Mouse (Mus musculus) kidney, embryonic 16.5 days (tissue): ENCODE data around the gene Slc35f4. TPM values are rescaled to one million over a fixed set of nuclear protein-coding genes. Genes with fewer than 3 reads are reported as not detected.

Experiments
- ATAC-seq: fragments of 200-750 bp; cut with Nextera tagmentation; 2 replicates; pipeline ENCODE4 v1.8.0; 2017; ENCODE audit warnings: moderate TSS enrichment; ENCODE audit not compliant: low FRiP score, low TSS enrichment
- H3K27ac ChIP-seq: fragments of 300-500 bp; sonication (generic); 2 replicates; pipeline ENCODE4 v1.5.1; 2014; ENCODE audit warnings: low read length
- H3K27me3 ChIP-seq: fragments of 300-500 bp; sonication (generic); 2 replicates; pipeline ENCODE4 v1.6.1; 2014; ENCODE audit warnings: low read length, control low read depth, mixed read lengths; ENCODE audit not compliant: insufficient read depth
- H3K36me3 ChIP-seq: fragments of 300-500 bp; sonication (generic); 2 replicates; pipeline ENCODE4 v1.6.1; 2014; ENCODE audit warnings: low read length, control low read depth, mixed read lengths; ENCODE audit not compliant: insufficient read depth
- H3K4me1 ChIP-seq: fragments of 300-500 bp; sonication (generic); 2 replicates; pipeline ENCODE4 v1.6.1; 2014; ENCODE audit warnings: low read length, control low read depth, mixed read lengths; ENCODE audit not compliant: insufficient read depth
- H3K4me2 ChIP-seq: fragments of 300-500 bp; sonication (generic); replicated peaks from 2 replicates; pipeline ENCODE4 v1.6.1; 2014; ENCODE audit warnings: low read depth, low read length
- H3K4me3 ChIP-seq: fragments of 300-500 bp; sonication (generic); 2 replicates; pipeline ENCODE4 v1.5.1; 2014; ENCODE audit warnings: mild to moderate bottlenecking, low read length
- H3K9ac ChIP-seq: fragments of 300-500 bp; sonication (generic); replicated peaks from 2 replicates; pipeline ENCODE4 v1.6.1; 2014; ENCODE audit warnings: low read length
- H3K9me3 ChIP-seq: fragments of 300-500 bp; sonication (generic); 2 replicates; pipeline ENCODE4 v1.6.1; 2016; ENCODE audit warnings: low read length, control low read depth
- WGBS: fragments of 180-500 bp; shearing (Covaris S2); extraction: QIAGEN DNeasy Blood & Tissue Kit; methylation state at CpG from one replicate; pipeline ENCODE4 v1.1.7; 2014; 5-methylcytosine and 5-hydroxymethylcytosine counted together
- polyA plus RNA-seq: library from polyadenylated mRNA; unstranded; fragments of >200 nt; fragmentation: Nextera tagmentation; extraction: Ambion mirVana; gene quantifications from 2 replicates; pipeline ENCODE4 v1.2.1, GENCODE M21; 2015

Gene Slc35f4
- polyA plus RNA-seq, 1 experiment from 2014 or later, result not detected

- H3K36me3 ChIP-seq, result no peaks in the 10 kb centered on the region
- no peak overlapping the region for H3K27ac ChIP-seq
- H3K4me2 ChIP-seq, result no peak overlapping the region
- ATAC-seq, result no peak
- no peaks in the 10 kb centered on the region for H3K27me3 ChIP-seq
- no peaks in the 10 kb centered on the region for H3K4me1 ChIP-seq
- H3K9me3 ChIP-seq, result no peaks in the 10 kb centered on the region
- H3K9ac ChIP-seq, result no peak overlapping the region
- no peak overlapping the region for H3K4me3 ChIP-seq
- WGBS, result 52% methylated on average over 1 of the region's 1 CpGs
Observed at GRCm38 (mm10) chr14:49392482-49392881, 133.4 kb downstream of the Slc35f4 start.

DNA sequence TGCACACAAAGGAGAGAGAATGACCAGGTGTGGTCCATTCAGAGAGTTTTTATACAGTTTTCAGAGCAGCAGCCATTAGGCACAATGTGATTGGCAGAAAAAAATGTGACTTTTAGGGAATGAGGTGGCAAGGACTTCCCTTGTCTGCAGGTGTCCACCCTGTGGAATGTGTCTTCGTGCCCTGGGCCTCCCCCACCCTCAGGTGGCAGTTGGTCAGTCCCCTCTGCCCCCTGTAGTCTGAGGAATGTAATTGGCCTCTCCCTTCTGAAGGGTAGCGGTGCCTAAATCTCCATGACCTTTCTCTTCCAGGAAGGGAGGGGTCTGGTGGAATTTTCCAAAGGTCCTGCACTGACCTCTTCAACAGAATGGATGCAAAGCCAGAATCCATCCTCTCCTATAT, 163.7 kb downstream of the Slc35f4 start:
- Histone ChIP-seq H3K9me3 (no peaks in the 10 kb centered on the region), H3K4me2 (no peak overlapping the region), H3K27me3 (no peaks in the 10 kb centered on the region), H3K4me3 (no peak overlapping the region), H3K4me1 (no peaks in the 10 kb centered on the region), H3K9ac (no peak overlapping the region), H3K27ac (no peak overlapping the region), H3K36me3 (no peaks in the 10 kb centered on the region)
- WGBS, result 74% methylated on average over 2 of the region's 2 CpGs
- no peak for ATAC-seq

DNA sequence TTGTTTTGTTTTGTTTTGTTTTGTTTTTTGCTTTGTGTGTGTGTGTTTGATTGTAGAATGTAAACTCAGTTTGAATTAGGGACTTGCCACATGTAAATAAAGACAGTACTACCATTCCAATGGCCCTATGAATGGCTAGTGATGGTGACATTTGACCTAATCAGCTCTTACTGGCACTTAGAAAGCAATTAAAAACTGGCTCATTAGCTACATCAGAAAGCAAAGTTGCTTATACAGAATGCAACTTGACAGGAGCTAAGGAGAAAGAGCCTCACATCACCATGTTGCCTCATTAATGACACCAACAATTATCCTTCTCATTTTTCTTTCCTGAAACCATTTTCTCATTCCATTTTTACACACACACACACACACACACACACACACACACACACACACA, 170.3 kb downstream of the Slc35f4 start:
- no peak overlapping the region for H3K4me2 ChIP-seq
- H3K27me3 ChIP-seq, result no peaks in the 10 kb centered on the region
- H3K4me3 ChIP-seq, result no peak overlapping the region
- no peak for ATAC-seq
- H3K9ac ChIP-seq, result no peak overlapping the region
- H3K9me3 ChIP-seq, result no peaks in the 10 kb centered on the region
- no peak overlapping the region for H3K27ac ChIP-seq
- no peaks in the 10 kb centered on the region for H3K36me3 ChIP-seq
- H3K4me1 ChIP-seq, result no peaks in the 10 kb centered on the region

DNA sequence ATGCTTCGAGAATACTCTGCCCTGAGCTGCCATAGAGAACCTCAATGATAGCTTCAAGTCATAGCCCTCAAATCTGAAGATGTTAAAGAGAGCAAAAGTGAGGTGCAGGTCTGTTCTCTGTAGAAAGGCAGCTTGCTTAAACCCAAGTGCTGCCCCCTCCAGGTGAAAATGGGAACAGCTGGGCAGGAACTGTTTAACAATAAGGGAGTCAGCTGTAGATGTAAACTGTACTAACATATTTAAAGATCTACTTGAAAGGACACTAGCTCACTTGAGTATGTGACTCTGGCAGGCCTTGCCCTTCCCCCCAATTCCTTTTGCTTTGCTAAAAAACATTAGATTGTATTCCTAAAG, 177.0 kb downstream of the Slc35f4 start:
- Histone ChIP-seq H3K4me1 (no peaks in the 10 kb centered on the region), H3K27ac (no peak overlapping the region), H3K4me2 (no peak overlapping the region), H3K9ac (no peak overlapping the region), H3K9me3 (no peaks in the 10 kb centered on the region), H3K36me3 (no peaks in the 10 kb centered on the region), H3K4me3 (no peak overlapping the region), H3K27me3 (no peaks in the 10 kb centered on the region)
- no peak; the same call in 1 of the 2 replicates for ATAC-seq
- WGBS, result 74% methylated on average over 1 of the region's 1 CpGs

GRCm38 (mm10) chr14:49348164-49348896, 177.5 kb downstream of the Slc35f4 start:
- H3K27ac ChIP-seq, result no peak overlapping the region
- H3K4me3 ChIP-seq, result no peak overlapping the region
- no peaks in the 10 kb centered on the region for H3K4me1 ChIP-seq
- no peak overlapping the region for H3K4me2 ChIP-seq
- 72% methylated on average over 7 of the region's 7 CpGs for whole genome bisulfite sequencing
- no peak overlapping the region for H3K9ac ChIP-seq
- no peaks in the 10 kb centered on the region for H3K27me3 ChIP-seq
- H3K36me3 ChIP-seq, result no peaks in the 10 kb centered on the region
- H3K9me3 ChIP-seq, result no peaks in the 10 kb centered on the region
- ATAC-seq, result no peak

GRCm38 (mm10) chr14:49345835-49346234, 180.0 kb downstream of the Slc35f4 start:
- no peak overlapping the region for H3K4me3 ChIP-seq
- no peak overlapping the region for H3K9ac ChIP-seq
- no peak overlapping the region for H3K4me2 ChIP-seq
- no peaks in the 10 kb centered on the region for H3K9me3 ChIP-seq
- H3K36me3 ChIP-seq, result no peaks in the 10 kb centered on the region
- H3K27ac ChIP-seq, result no peak overlapping the region
- ATAC-seq, result no peak
- no peaks in the 10 kb centered on the region for H3K4me1 ChIP-seq
- no peaks in the 10 kb centered on the region for H3K27me3 ChIP-seq
- WGBS, result 90% methylated on average over 2 of the region's 2 CpGs

DNA sequence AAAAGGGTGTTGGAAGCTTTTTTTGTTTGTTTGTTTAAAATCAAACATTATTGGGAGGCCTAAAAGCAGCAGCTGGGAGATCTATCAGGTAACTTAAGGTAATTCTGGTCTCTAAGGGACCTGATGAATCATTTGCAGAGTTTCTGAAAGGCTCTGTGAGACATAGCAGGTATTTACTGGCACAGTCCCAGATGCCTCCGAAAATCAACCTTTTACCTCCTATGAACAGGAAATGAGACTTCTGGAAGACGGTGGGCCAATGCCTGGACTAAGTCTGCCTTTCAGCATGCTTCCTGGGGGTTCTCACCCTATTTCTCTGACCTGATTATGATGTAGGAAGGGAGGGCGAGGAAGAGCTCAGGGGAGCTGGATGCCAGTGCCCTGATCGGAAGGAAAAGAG, 188.8 kb downstream of the Slc35f4 start:
- Histone ChIP-seq H3K9ac (no peak overlapping the region), H3K4me3 (no peak overlapping the region), H3K9me3 (no peaks in the 10 kb centered on the region), H3K36me3 (no peaks in the 10 kb centered on the region), H3K4me2 (no peak overlapping the region), H3K4me1 (no peaks in the 10 kb centered on the region), H3K27me3 (no peaks in the 10 kb centered on the region), H3K27ac (no peak overlapping the region)
- no peak for ATAC-seq
- 77% methylated on average over 4 of the region's 4 CpGs for WGBS

- Histone ChIP-seq H3K4me3 (no peak overlapping the region), H3K9ac (no peak overlapping the region), H3K27me3 (no peaks in the 10 kb centered on the region), H3K4me2 (no peak overlapping the region), H3K4me1 (no peaks in the 10 kb centered on the region), H3K9me3 (no peaks in the 10 kb centered on the region), H3K36me3 (no peaks in the 10 kb centered on the region), H3K27ac (no peak overlapping the region)
- WGBS, result 55% methylated on average over 2 of the region's 2 CpGs
- ATAC-seq, result no peak
Observed at GRCm38 (mm10) chr14:49333841-49334240, 192.0 kb downstream of the Slc35f4 start.

DNA sequence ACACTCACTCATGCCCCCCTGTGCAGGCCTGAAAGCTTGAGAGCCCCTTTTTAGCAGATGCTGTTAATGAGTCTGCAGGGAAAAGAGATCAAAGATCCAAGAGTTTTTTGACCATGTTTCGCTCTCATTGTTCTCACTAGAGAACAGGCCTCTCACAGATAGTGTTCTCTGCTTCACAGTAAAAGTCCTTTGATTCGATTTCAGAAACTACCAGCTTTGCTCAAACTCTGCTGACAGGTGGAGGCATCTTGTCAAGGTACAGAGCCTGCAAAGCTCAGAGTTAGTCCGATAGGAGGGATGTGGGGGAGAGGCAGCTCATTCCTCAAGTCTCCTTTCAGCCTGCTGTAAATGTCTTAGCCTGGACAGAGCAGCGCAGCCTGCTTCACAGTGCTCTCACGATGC, 209.4 kb downstream of the Slc35f4 start:
- WGBS, result 17% methylated on average over 5 of the region's 5 CpGs
- peak; percentile 74 for ATAC-seq
- no peak overlapping the region for H3K9ac ChIP-seq
- H3K36me3 ChIP-seq, result no peaks in the 10 kb centered on the region
- no peaks in the 10 kb centered on the region for H3K27me3 ChIP-seq
- no peak overlapping the region for H3K4me2 ChIP-seq
- H3K4me1 ChIP-seq, result peaks cover 8% of the 10 kb centered on the region; the same call in 1 of the 2 replicates
- H3K9me3 ChIP-seq, result no peaks in the 10 kb centered on the region
- H3K4me3 ChIP-seq, result no peak overlapping the region
- no peak overlapping the region for H3K27ac ChIP-seq

GRCm38 (mm10) chr14:49313981-49314380, 211.9 kb downstream of the Slc35f4 start:
- H3K4me3 ChIP-seq, result no peak overlapping the region

More at GRCm38 (mm10) chr14:49313981-49314380, 211.9 kb downstream of the Slc35f4 start:
- H3K27me3 ChIP-seq, result no peaks in the 10 kb centered on the region
- 40% methylated on average over 7 of the region's 7 CpGs for WGBS
- H3K9me3 ChIP-seq, result no peaks in the 10 kb centered on the region
- ATAC-seq, result 0 out of 2 replicates have a peak, but pooled peaks have one; percentile 19
- no peaks in the 10 kb centered on the region for H3K36me3 ChIP-seq
- H3K27ac ChIP-seq, result no peak overlapping the region
- no peak overlapping the region for H3K4me2 ChIP-seq
- H3K9ac ChIP-seq, result no peak overlapping the region
- H3K4me1 ChIP-seq, result peaks cover 8% of the 10 kb centered on the region; the same call in 1 of the 2 replicates
